Mouse (Mus musculus) liver, adult 2 months (tissue): ENCODE measurements around the gene Ctbp2.

Experiments used
- CTCF ChIP-seq: fragments of 200-500 bp; IDR thresholded peaks from 2 replicates; pipeline ENCODE4 v1.5.1; 2011; ENCODE audit warnings: low read depth, low read length, control low read depth
- POLR2A ChIP-seq: fragments of 200-500 bp; IDR thresholded peaks from 2 replicates; pipeline ENCODE4 v1.6.1; 2011; ENCODE audit warnings: low read length, control low read depth; ENCODE audit not compliant: insufficient read depth; ENCODE audit errors: extremely low read depth

DNA sequence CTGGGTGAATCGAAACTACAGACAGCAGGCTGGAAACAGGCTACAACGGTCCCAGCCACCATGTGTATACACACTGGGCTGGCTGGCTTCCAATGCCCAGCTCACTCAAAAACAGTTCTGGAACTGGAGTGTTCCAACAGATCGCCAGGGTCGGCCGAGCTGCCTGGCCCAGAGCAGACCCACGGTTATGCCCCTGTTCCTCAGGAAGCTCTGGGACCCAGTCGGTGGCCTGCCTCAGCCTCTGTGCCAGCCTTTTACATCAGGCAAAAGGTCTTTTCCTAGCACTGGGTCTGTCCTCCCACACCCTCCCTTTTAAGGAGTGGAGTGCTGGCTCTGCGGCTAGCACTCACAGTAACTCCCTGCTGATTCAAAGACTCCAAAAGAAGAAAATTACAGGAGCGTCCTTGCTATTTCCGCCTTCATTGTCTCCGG lies 35.3 kb downstream of the Ctbp2 start:
- TF ChIP-seq CTCF, result no peak
- TF ChIP-seq POLR2A, result no peak
